Mouse (Mus musculus) ES-E14 (cell line): ENCODE measurements around the gene Ptprm.

Experiments
- CHD2 ChIP-seq: IDR thresholded peaks from 2 replicates; pipeline ENCODE4 v1.6.1; 2014; ENCODE audit warnings: mild to moderate bottlenecking, low read depth, low read length, inconsistent platforms
- HCFC1 ChIP-seq: IDR thresholded peaks from 2 replicates; pipeline ENCODE4 v1.6.1; 2012; ENCODE audit warnings: low read length, inconsistent platforms, borderline replicate concordance; ENCODE audit not compliant: insufficient read depth
- ZC3H11A ChIP-seq: IDR thresholded peaks from 2 replicates; pipeline ENCODE4 v1.6.1; 2012; ENCODE audit warnings: low read depth, mild to moderate bottlenecking, inconsistent platforms, low read length, borderline replicate concordance
- ZNF384 ChIP-seq: IDR thresholded peaks from 2 replicates; pipeline ENCODE4 v1.6.1; 2012; ENCODE audit warnings: low read depth, low read length, inconsistent platforms

- TF ChIP-seq HCFC1 (no peak), ZC3H11A (no peak), ZNF384 (no peak), CHD2 (no peak)
Measured at GRCm38 (mm10) chr17:66996016-66996415, 358.2 kb downstream of the Ptprm start.
